Mouse (Mus musculus): ENCODE measurements at regions not wholly inside any gene's neighbourhood (a gene's known extent, or its start where the extent isn't known, plus 50 kb on each side); places are given as distances from the start of the nearest gene placed in this dataset.

DNA sequence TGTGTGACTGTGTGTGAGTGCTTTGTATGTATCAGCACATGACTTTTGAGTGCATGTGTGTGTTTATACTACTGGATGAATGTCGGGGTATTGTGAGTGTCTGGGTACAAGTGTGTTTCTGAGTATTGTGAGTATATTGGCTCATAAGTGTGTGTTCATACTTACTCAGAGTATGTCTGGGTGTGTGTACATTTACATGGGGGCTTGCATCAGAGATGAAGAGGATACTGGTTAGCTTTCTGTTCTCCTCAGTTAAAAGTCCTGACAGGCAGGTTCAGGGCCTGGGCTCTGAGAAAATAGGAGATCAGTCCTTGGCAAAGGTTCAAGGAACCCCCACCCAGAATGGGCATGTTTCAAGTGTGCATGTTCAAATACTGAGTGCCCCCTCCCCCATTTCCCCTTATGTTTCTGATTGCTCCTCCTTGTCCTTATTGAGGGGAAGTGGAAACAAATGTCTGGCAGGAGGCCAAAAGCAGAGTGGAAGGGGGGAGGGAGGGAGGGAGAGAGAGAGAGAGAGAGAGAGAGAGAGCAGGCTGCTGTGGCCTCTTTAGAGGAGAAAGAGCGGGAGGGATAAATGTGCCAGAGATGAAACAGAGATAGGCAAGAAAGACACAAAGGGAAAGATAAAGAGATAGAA, 61.9 kb downstream of the Calml3 start:
- H3K4me2 ChIP-seq (ENCODE audit: low read length): no peak overlapping the region
- 51% methylated on average over 2 of the region's 2 CpGs for WGBS
- no peaks in the 10 kb centered on the region for H3K36me3 ChIP-seq (ENCODE audit: control insufficient read depth, insufficient read depth, low read length)
- H3K9ac ChIP-seq (ENCODE audit: low read depth, low read length): no peak overlapping the region
- H3K27me3 ChIP-seq (replicated peaks; ENCODE audit: control insufficient read depth, insufficient read depth, low read length): no peaks in the 10 kb centered on the region
- H3K27ac ChIP-seq (ENCODE audit: low read depth, low read length): 0 out of 2 replicates have a peak overlapping the region, but pooled peaks have one; percentile 34
- no peaks in the 10 kb centered on the region for H3K9me3 ChIP-seq (ENCODE audit: control insufficient read depth, low read length)
- no peak overlapping the region for H3K4me3 ChIP-seq (ENCODE audit: low read length)
- peak; percentile 70 for ATAC-seq
- H3K4me1 ChIP-seq (ENCODE audit: control insufficient read depth, insufficient read depth, low read depth, low read length): peaks cover 8% of the 10 kb centered on the region; the same call in 1 of the 2 replicates

GRCm38 (mm10) chr13:3730699-3731021, 73.5 kb downstream of the Calml3 start:
- Histone ChIP-seq H3K9ac (ENCODE audit: low read depth, low read length) (no peak overlapping the region), H3K9me3 (ENCODE audit: control insufficient read depth, low read length) (no peaks in the 10 kb centered on the region), H3K4me2 (ENCODE audit: low read length) (no peak overlapping the region), H3K27ac (ENCODE audit: low read depth, low read length) (no peak overlapping the region), H3K4me3 (ENCODE audit: low read length) (no peak overlapping the region), H3K36me3 (ENCODE audit: control insufficient read depth, insufficient read depth, low read length) (no peaks in the 10 kb centered on the region), H3K4me1 (ENCODE audit: control insufficient read depth, insufficient read depth, low read depth, low read length) (peaks cover 6% of the 10 kb centered on the region; the same call in 1 of the 2 replicates), H3K27me3 (replicated peaks; ENCODE audit: control insufficient read depth, insufficient read depth, low read length) (no peaks in the 10 kb centered on the region)
- WGBS: 11% methylated on average over 2 of the region's 2 CpGs
- peak; percentile 45; the same call in 1 of the 2 replicates for ATAC-seq

- H3K9me3 ChIP-seq (ENCODE audit: control insufficient read depth, low read length): no peaks in the 10 kb centered on the region
- H3K27ac ChIP-seq (ENCODE audit: low read depth, low read length): no peak overlapping the region
- peak; percentile 81 for ATAC-seq
- H3K4me2 ChIP-seq (ENCODE audit: low read length): no peak overlapping the region
- H3K4me1 ChIP-seq (ENCODE audit: control insufficient read depth, insufficient read depth, low read depth, low read length): peaks cover 6% of the 10 kb centered on the region; the same call in 1 of the 2 replicates
- H3K9ac ChIP-seq (ENCODE audit: low read depth, low read length): no peak overlapping the region
- H3K4me3 ChIP-seq (ENCODE audit: low read length): no peak overlapping the region
- WGBS: 3% methylated on average over 3 of the region's 3 CpGs
- no peaks in the 10 kb centered on the region for H3K27me3 ChIP-seq (replicated peaks; ENCODE audit: control insufficient read depth, insufficient read depth, low read length)
- H3K36me3 ChIP-seq (ENCODE audit: control insufficient read depth, insufficient read depth, low read length): no peaks in the 10 kb centered on the region
Observed at GRCm38 (mm10) chr13:3729926-3730698, 74.0 kb downstream of the Calml3 start.

GRCm38 (mm10) chr13:3728888-3729287, 75.2 kb downstream of the Calml3 start:
- no peak overlapping the region for H3K4me3 ChIP-seq (ENCODE audit: low read length)
- no peak overlapping the region for H3K9ac ChIP-seq (ENCODE audit: low read depth, low read length)
- no peak overlapping the region for H3K4me2 ChIP-seq (ENCODE audit: low read length)
- H3K9me3 ChIP-seq (ENCODE audit: control insufficient read depth, low read length): no peaks in the 10 kb centered on the region
- H3K27me3 ChIP-seq (replicated peaks; ENCODE audit: control insufficient read depth, insufficient read depth, low read length): no peaks in the 10 kb centered on the region
- H3K27ac ChIP-seq (ENCODE audit: low read depth, low read length): no peak overlapping the region
- H3K4me1 ChIP-seq (ENCODE audit: control insufficient read depth, insufficient read depth, low read depth, low read length): peaks cover 6% of the 10 kb centered on the region; the same call in 1 of the 2 replicates
- ATAC-seq: no peak
- 83% methylated on average over 3 of the region's 3 CpGs for WGBS
- no peaks in the 10 kb centered on the region for H3K36me3 ChIP-seq (ENCODE audit: control insufficient read depth, insufficient read depth, low read length)

DNA sequence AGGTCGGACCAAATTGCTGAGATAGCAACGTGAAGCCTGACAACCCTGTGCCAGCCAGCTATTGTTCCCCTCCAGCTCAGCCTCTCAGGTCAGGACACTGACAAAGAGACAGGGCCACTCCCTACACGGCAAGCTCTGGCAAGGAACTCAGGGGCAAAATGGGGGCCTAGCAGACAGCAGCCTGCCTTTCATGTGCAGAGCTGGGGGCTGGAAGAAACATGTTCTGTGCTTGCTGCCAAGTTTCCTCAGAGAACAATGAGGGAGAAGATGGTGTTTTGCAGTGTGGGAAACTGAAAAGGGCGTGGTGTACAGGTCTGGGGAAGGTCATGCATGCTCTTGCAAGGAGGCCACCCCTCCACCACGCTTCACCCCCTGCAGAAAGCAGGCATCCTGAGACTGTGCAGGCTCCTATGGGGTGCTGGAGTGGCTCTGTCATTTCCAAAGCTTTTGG, 77.8 kb downstream of the Calml3 start:
- Histone ChIP-seq H3K4me3 (ENCODE audit: low read length) (no peak overlapping the region), H3K4me2 (ENCODE audit: low read length) (no peak overlapping the region), H3K27ac (ENCODE audit: low read depth, low read length) (no peak overlapping the region), H3K4me1 (ENCODE audit: control insufficient read depth, insufficient read depth, low read depth, low read length) (peaks cover 6% of the 10 kb centered on the region; the same call in 1 of the 2 replicates), H3K36me3 (ENCODE audit: control insufficient read depth, insufficient read depth, low read length) (no peaks in the 10 kb centered on the region), H3K9me3 (ENCODE audit: control insufficient read depth, low read length) (no peaks in the 10 kb centered on the region), H3K27me3 (replicated peaks; ENCODE audit: control insufficient read depth, insufficient read depth, low read length) (no peaks in the 10 kb centered on the region), H3K9ac (ENCODE audit: low read depth, low read length) (no peak overlapping the region)
- WGBS: 23% methylated on average over 5 of the region's 5 CpGs
- peak; percentile 27; the same call in 1 of the 2 replicates for ATAC-seq

DNA sequence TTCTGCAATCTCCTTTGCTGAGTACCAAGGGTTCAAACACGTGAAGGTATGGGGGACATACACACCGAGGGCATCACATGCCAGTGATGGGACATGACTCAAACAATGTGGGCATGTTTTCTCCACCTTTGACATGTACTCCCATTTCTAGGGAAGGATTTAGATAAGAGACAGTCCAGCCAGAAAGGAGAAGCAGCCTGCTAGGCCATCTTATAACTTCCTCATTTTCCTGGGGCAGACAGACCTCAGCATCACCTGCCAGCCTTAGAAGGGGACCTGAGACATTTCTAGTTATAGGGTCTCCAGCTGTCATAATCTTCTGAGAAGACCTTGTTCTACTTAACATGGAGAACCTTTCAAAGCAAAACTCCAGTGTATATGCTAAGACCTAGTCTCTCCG, 78.3 kb downstream of the Calml3 start:
- no peaks in the 10 kb centered on the region for H3K27me3 ChIP-seq (replicated peaks; ENCODE audit: control insufficient read depth, insufficient read depth, low read length)
- H3K4me1 ChIP-seq (ENCODE audit: control insufficient read depth, insufficient read depth, low read depth, low read length): peaks cover 6% of the 10 kb centered on the region; the same call in 1 of the 2 replicates
- WGBS: 66% methylated on average over 3 of the region's 3 CpGs
- no peak overlapping the region for H3K4me2 ChIP-seq (ENCODE audit: low read length)
- H3K4me3 ChIP-seq (ENCODE audit: low read length): no peak overlapping the region
- ATAC-seq: no peak
- H3K36me3 ChIP-seq (ENCODE audit: control insufficient read depth, insufficient read depth, low read length): no peaks in the 10 kb centered on the region
- no peak overlapping the region for H3K9ac ChIP-seq (ENCODE audit: low read depth, low read length)
- no peak overlapping the region for H3K27ac ChIP-seq (ENCODE audit: low read depth, low read length)
- H3K9me3 ChIP-seq (ENCODE audit: control insufficient read depth, low read length): no peaks in the 10 kb centered on the region

- Histone ChIP-seq H3K4me2 (ENCODE audit: low read length) (no peak overlapping the region), H3K27ac (ENCODE audit: low read depth, low read length) (no peak overlapping the region), H3K36me3 (ENCODE audit: control insufficient read depth, insufficient read depth, low read length) (no peaks in the 10 kb centered on the region), H3K9ac (ENCODE audit: low read depth, low read length) (no peak overlapping the region), H3K9me3 (ENCODE audit: control insufficient read depth, low read length) (no peaks in the 10 kb centered on the region), H3K27me3 (replicated peaks; ENCODE audit: control insufficient read depth, insufficient read depth, low read length) (no peaks in the 10 kb centered on the region), H3K4me3 (ENCODE audit: low read length) (no peak overlapping the region), H3K4me1 (ENCODE audit: control insufficient read depth, insufficient read depth, low read depth, low read length) (no peaks in the 10 kb centered on the region)
- WGBS: 82% methylated on average over 3 of the region's 3 CpGs
- ATAC-seq: no peak
Observed at GRCm38 (mm10) chr13:3724313-3724712, 79.8 kb downstream of the Calml3 start.

DNA sequence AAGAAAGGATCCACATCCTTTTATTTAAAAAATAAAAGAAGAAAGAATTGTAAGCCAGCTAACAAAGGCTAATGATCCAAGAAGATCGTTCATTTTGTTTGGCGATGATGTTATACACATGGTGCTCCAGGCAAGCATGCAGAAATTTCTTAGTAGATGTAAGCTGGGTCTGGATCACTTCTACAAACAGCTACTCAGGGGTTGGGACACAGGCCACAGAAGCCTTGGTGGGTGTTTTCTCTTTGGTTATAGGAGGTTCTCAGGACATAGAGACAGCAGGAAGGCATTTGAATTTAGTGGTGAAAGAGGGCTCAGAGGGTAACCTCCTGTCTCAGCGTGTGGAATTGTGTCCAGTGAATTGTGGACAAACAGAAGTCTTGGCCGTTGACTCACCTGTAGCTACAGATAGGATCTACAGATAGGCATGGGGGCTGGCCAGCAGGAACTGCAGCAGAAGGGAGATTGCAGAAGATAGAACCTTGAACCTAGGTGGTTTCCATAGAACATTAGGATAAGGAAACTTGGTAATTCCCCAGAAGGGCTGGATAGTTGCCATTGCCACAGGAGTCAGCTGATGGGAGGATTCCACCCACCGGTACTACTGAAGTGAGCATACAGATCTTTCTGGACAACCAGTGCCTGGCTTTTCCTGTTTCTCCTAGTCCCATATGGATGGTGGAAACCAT, 80.5 kb downstream of the Calml3 start:
- H3K27me3 ChIP-seq (replicated peaks; ENCODE audit: control insufficient read depth, insufficient read depth, low read length): no peaks in the 10 kb centered on the region
- no peak overlapping the region for H3K4me2 ChIP-seq (ENCODE audit: low read length)
- H3K4me3 ChIP-seq (ENCODE audit: low read length): no peak overlapping the region
- no peaks in the 10 kb centered on the region for H3K9me3 ChIP-seq (ENCODE audit: control insufficient read depth, low read length)
- ATAC-seq: no peak
- no peak overlapping the region for H3K9ac ChIP-seq (ENCODE audit: low read depth, low read length)
- no peak overlapping the region for H3K27ac ChIP-seq (ENCODE audit: low read depth, low read length)
- no peaks in the 10 kb centered on the region for H3K36me3 ChIP-seq (ENCODE audit: control insufficient read depth, insufficient read depth, low read length)
- WGBS: 92% methylated on average over 5 of the region's 5 CpGs
- no peaks in the 10 kb centered on the region for H3K4me1 ChIP-seq (ENCODE audit: control insufficient read depth, insufficient read depth, low read depth, low read length)

GRCm38 (mm10) chr13:3715019-3715418, 81.2 kb downstream of the Asb13 start:
- Histone ChIP-seq H3K27ac (ENCODE audit: low read depth, low read length) (no peak overlapping the region), H3K4me2 (ENCODE audit: low read length) (no peak overlapping the region), H3K4me1 (ENCODE audit: control insufficient read depth, insufficient read depth, low read depth, low read length) (peaks cover 8% of the 10 kb centered on the region), H3K27me3 (replicated peaks; ENCODE audit: control insufficient read depth, insufficient read depth, low read length) (no peaks in the 10 kb centered on the region), H3K4me3 (ENCODE audit: low read length) (no peak overlapping the region), H3K9ac (ENCODE audit: low read depth, low read length) (no peak overlapping the region), H3K36me3 (ENCODE audit: control insufficient read depth, insufficient read depth, low read length) (no peaks in the 10 kb centered on the region), H3K9me3 (ENCODE audit: control insufficient read depth, low read length) (no peaks in the 10 kb centered on the region)
- WGBS: 92% methylated on average over 4 of the region's 4 CpGs
- ATAC-seq: no peak

Data from hindbrain, embryonic 16.5 days (tissue).